Mouse (Mus musculus): Measurements from ENCODE around the gene Syt16.

The Syt16 gene

DNA sequence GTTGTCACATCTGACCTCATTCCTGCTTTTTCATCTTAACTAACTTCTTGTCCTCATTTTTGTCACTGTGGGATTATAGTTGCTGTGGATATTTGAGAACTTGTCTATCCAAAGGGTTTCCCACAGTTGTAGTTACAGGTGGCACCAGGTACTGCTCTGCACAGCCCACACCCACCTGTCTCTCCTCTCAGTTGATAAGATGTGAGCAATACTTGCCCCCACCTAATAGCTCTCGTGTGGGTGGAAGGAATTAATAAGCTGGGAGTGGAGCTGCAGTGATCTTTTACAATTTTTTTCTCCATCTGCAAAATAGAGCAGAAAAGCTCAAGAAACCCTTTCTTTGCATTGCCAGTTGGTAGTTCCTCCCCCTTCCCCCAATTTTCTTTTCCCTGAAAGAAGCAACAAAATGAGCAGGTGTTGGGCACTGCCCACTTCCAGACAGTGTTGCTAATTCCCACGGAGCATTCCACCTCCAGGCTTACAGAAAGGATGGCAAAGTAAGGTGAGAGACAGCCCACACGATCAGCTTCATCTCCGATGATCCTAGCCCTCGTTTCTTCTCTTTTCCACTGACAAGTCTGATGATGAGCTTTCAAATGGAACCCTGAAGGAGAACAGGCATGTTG lies 218.8 kb downstream of the Syt16 start:
- DNase-seq (ENCODE audit: low read depth, low spot score), result no peak

DNA sequence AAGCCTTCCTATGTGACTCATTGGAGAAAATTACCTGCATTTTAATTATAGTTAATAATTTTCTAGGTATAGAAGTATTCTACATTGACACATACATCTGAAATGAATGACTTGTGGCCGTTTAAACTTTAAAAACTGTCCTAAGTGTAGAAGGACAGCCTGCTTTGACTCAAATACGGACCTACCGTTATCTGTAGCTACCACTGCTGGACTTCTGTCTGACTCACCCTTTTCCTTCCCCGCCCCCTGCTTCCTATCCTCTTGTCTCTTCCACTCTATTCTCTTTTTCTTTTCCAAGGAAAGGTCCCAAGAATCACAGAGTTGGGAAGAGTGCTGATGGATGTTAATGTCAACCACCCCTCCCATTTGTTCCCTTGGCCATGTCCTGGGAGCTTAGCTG lies 222.4 kb downstream of the Syt16 start:
- DNase-seq (ENCODE audit: low read depth, low spot score), result no peak

DNA sequence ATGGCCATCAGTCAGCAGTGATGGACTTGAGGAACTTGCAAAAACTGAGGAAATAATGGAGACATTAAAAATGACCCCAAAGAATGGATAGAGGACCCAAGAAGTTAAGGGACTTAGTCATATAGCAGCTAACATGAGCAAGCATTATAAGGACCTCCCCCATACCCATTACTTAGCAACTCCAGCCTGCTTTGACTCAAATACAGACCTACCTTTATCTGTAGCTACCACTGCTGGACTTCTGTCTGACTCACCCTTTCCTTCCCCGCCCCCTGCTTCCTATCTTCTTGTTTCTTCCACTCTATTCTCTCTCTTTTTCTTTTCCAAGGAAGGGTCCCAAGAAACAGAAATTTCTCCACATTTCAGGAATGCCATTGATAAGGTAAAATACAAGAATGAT lies 223.2 kb downstream of the Syt16 start:
- DNase-seq (ENCODE audit: low read depth, low spot score), result no peak

DNA sequence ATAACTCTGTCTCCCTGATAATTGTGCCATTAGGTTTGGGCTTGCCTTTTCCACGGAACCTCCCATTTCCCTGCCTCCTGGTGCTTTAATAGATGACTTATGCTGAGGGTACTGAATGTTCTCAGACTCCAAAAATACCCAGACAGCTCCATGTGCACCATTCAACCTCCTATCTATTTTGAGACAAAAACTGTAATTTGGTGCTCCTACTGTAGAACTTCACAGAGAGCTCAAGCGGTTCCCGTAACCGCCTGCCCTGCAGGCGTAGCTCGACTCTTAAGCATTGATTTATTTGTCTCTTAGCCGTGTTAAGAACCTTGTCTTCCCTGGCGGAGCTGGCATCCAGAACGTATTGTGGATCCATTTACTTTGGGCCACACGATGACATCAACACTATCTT lies 233.3 kb downstream of the Syt16 start:
- DNase-seq (ENCODE audit: low read depth, low spot score), result no peak

DNA sequence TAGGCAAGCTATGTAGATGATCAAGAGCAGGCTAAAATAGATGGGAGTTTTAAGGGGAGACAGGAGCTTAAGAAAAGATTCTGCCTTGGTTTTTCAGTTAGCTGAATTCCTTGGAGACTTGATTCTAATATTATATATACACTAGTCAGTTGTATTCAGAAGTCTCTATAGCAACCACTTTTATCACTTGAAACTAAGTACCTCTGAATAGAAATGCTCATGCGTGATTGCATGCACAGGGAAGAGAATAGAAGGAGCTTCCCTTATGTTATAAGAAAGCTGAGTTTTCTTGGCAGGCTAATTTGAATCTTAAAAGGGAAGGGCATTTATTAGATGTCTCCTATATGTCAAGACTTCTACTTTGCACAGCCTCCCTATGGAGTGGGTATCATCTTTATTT lies 235.4 kb downstream of the Syt16 start:
- DNase-seq (ENCODE audit: low read depth, low spot score), result peak; percentile 37

DNA sequence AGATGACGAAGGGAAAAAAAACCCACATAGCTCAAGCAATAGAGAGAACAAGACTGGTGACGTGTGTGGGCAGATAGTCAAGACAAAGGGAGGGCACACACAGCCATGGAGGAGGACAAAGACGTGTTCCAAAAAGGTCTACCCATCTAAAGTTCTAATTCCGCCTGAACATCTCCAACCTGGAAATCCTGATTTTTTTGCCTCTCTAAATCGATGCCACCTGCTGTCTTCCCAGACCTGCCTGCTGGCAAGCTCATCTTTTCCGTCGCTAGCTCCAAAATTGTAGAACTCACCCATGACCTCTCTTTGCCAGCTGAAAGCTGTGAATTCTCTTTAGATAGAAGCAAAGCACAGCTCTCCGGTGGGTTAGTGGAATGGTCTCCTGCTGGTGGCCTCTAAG lies 238.7 kb downstream of the Syt16 start:
- DNase-seq (ENCODE audit: low read depth, low spot score), result no peak

DNA sequence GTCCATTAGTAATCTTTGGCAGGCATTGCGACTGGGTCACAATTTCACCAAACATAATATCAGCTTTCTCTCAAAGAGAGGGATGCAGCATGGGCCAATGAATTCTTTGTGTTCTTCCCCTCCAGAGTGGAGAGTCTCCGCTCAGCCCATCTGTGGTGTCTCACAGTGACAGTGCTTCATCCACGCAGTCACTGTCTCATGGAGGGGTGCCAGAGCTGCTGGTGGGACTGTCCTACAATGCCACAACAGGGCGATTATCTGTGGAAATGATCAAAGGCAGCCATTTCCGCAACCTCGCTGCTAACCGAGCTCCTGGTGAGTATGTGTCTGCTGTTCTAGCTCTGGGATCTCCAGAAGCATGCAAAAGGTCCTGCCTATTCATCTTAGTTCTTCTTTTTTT lies 240.6 kb downstream of the Syt16 start:
- peak; percentile 22 for DNase-seq (ENCODE audit: low read depth, low spot score)

DNA sequence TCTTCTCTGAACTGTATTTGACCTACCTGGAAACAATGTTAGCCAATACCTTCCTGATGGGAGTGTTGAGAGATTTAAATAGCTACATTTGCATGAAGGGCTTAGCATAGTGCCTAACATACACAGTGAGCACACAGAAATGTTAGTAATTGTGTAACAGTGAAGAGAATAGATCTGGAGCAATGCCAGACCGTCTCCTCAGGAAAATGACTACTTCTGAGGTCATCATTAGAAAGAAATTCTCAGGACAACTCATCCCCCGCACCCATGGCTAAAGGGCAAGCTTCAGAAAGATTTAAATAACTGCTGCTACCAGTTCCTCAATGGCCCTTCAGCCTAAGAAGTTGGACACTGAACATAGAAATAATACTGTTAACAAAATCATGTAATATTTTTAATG lies 241.3 kb downstream of the Syt16 start:
- DNase-seq (ENCODE audit: low read depth, low spot score), result no peak

DNA sequence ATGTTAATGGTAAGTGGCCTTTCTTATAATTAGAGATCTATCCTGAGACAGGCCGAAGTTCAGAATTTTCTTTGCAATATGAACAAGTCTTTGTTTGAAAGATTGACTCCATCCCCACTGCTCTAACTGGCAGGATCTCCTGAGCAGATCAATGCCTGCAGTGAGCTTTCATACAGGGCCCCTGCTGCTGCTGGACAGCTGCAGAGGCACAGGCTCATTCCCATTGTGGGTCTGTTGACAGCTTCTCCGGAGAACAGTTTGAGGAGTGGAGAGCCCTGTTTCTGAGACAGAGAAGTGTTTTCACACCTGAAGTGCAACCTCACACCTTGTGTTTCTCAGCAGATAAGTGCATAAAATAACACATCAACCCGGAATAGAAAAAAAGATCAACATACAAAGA lies 267.4 kb downstream of the Syt16 start:
- DNase-seq (ENCODE audit: low read depth, low spot score), result no peak

DNA sequence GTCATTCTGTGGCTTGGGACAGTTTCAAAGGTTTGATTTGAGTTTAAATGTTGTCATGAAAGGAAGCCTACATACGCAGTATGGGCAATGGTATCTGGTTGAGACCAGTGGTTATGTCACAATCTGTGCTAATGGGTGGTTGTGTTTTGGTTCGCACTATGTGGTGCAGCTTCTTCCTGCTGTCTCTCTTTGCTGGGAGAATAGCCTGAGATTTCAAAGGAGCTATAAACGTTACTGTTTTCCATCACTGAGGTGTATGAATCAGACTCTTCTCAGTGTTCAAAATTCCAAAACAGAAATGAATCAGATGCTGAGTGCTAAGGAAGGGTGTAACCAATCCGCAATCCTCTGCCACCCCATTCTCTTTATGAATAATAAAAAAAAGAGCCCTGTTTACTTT lies 269.6 kb downstream of the Syt16 start:
- DNase-seq (ENCODE audit: low read depth, low spot score), result no peak

DNA sequence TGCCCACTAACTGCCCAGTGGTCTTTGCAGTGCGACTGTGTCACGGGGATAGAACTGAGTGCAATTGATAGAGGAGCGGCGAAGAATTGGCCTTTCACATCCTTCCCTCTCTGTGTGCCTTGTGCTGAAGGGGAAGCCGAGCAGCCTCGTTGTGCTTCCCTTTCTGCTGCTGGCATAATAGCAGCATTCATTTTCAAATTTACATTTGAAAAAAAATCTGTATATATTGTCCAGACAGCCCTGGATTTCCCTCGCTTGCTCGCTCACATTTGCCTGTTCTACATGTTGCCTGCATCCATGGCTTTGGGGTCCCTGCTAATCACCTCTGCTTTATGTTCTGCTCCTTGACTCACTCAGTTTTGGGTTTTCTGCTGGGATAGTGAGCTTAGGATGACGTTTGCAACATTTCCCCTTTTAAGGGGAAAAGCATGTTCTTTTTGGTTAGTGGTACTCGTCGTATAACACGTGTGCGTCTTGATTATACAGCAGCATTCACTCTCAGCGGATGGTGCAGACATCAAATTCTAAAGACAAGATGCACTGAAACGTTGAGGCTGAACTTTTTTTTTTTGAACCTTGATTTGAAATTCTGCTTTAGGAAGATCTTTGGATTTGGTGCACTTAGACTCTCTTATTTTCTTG lies 271.3 kb downstream of the Syt16 start:
- DNase-seq (ENCODE audit: low read depth, low spot score), result no peak

DNA sequence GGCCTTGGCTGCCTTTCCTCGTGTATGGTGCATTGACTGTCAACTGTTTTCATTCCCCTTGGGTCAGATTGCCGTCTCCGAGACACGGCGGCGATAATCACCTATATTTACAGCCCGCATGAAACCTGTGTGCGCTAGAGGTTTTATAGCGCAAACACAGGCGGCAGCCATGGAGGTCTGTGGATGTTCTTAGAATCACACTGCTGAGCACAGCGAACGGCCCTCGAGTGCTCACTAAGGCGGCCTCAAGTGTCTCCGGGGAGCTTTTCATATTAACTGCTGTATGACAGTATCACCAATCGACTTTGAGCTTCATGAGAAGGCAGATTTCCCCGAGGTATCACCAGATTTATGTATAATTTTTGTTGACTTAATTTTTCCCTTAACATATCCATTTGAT lies 275.1 kb downstream of the Syt16 start:
- DNase-seq (ENCODE audit: low read depth, low spot score), result no peak

DNA sequence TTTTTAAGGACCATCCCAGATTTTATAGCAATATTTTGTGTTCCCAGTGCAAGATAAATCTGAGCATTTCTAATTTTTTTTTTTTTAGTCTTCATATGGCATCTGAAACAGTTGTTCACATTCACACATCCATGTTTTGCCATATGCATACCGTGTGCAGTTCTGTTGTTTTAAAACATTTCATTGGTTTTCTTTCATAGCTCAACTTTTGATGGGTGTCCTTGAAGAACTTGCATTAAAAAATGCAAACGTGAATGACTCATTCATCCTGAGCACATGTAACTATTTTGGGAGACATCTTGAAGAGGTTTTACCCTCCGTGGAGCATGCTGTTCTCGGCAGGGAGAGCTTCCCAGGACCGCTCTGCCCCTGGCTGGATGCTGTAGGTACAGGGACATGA lies 279.8 kb downstream of the Syt16 start:
- DNase-seq (ENCODE audit: low read depth, low spot score), result no peak

DNA sequence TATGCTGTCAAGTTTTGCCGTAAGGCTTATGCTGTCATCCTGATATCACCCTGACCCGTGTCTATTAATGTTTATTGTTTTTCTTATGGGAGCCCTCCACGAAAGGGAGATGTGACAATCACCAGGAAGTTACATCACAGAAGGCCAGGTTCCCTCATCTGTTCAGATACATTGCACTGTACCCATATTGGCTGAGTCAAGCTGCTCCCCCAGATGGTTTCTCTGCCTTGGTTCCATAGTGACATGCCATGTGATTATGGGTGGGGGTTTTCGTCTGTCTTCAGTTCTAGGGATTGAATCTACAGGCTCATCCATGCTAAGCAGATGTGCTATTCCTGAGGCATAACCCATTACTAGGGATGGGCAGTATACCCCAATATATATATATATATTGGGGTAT lies 283.9 kb downstream of the Syt16 start:
- no peak for DNase-seq (ENCODE audit: low read depth, low spot score)

DNA sequence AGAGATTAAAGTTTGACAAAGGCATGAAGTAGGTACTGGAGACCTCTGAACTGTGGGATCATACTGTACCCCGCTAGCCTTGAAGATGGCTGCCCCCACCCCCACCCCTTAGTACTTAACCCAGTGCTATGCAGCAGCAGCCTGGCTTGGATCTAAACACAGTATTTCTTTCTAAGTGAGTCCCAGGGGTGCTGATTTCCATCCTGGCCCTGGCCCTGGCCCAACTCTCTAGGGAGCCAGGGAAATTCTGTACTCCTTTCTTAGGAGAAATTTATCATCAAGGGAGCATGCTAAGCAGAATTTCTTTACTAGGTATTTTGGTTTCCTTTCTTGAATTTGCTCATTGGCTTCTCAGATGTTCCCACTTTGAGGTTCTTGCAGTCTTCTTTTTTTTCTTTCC lies 285.4 kb downstream of the Syt16 start:
- no peak for DNase-seq (ENCODE audit: low read depth, low spot score)

DNA sequence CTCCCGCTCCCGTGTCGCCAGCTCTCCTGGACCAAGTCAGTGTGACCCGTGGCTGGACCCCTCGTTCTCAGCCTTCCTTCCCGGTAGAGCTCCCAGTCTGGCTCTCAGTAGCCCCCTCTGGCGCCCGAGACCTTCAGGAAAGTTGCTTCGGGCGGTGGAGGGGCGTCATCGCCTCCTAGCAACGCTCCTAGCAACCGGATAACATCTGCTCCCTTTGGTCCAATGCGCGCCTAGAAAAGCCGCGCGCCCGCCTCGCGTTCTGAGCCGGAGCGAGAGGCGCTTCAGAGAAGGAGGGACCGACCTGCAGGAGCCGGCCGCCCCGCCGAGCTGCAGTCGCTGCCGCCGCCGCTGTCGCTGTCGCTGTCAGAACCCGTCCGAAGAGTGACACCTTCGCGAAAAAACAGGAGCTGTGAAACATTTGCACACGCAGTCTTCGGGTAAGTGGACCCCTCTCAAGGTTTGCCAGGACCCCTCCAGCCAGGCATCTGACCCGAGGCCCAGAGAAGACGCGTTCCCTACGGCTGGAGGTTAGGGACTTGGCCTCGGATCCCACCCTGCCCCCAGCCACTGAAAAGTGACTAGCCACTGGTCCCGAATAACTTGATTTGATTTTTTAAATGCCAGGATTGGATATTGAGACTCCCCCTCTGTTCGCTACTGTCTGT lies 286.7 kb downstream of the Syt16 start:
- peak; percentile 86 for DNase-seq (ENCODE audit: low read depth, low spot score)

DNA sequence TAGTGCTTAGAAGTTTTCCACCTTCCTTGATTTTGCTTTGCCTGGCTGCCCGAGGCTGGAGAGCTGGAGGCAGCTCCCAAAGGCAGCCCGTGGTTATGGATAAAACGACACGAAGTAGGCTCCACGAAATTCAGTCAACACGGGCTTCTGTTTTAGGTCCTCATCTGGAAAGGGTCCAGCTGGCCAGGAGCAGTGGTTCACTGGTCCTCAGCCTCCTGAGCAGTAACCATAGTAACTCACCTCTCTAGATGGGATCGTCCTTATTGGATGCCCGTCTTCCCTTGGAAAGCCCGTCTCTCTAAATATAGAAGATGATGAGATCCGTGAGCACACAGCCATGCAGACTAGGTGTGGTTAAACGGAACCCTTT lies 287.2 kb downstream of the Syt16 start:
- DNase-seq (ENCODE audit: low read depth, low spot score), result no peak

DNA sequence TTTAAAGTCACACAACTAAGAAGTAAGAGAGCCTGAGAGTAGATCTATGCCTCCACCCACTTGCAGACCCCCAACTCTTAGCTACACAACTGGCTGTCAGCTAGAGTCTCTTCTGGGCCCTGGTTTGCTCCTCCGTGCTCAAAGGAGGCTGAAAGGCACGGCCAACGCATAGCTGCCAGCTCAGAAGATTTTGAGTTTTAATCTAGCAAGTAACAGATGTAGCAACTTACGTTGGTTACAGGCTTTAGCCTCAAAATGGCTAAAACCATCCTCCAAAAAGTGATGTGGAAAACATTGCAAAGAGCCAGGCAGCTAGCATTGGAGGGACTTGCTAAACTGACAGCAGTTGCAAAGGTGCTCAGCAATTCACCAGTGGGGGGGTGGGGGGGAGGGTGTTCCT lies 293.5 kb downstream of the Syt16 start:
- DNase-seq (ENCODE audit: low read depth, low spot score), result no peak

DNA sequence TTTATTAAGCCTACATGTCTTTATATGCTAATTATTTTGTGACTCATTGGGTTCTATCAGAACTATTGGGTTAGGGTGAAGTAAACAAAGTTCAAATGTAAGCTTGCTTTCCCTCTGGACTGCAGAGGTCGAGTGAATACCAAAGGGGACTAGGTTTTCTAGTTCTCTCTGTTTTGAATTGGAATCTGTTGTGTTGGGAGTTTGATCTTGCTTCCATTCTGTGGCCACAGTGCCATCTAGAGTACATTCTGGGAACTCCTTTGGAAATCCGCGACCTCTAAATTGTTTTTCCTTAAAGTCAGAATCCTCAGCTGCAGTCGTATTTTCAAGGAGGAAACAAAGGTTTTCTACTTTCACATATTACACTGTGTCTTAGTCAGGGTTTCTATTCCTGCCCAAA lies 296.2 kb downstream of the Syt16 start:
- no peak for DNase-seq (ENCODE audit: low read depth, low spot score)

DNA sequence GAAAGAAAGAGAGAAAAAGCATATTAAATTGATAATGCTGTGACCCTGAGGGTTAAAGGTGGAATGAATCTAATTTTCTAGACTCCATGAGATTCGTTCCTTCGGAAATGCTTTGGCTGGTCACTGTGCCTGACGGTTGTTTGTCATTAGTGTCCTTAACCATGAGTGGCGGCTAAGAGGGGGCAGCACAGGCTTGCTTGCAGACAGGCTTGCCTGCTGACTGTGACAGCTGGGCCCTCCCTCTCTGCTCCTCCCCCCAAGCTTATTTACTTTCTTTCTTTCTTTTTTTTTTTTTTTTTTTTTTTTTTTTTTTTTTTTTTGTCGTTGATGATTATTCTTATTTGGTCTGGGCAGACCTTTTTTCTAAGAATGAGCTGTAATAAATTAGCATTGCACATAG lies 298.9 kb downstream of the Syt16 start:
- no peak for DNase-seq (ENCODE audit: low read depth, low spot score)

DNA sequence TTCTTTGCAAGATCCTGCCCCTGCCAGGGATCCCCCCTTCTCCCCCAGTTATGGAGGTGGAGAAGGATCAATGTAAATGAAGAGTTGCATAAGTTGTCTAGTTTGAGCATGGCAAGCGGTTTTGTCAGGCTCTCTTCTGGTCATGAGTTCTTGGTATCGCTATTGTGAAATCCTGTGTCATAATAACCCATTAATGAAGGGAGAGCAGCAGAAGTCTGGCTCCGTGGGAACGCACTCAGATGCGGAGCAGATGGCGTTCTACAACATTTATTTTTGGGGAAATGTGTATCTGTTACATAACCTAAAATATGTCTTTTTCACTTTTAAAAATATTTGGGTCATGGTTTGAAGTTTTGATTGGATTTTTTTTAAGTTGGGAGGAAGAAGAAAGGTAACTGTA lies 304.1 kb downstream of the Syt16 start:
- no peak for DNase-seq (ENCODE audit: low read depth, low spot score)

DNA sequence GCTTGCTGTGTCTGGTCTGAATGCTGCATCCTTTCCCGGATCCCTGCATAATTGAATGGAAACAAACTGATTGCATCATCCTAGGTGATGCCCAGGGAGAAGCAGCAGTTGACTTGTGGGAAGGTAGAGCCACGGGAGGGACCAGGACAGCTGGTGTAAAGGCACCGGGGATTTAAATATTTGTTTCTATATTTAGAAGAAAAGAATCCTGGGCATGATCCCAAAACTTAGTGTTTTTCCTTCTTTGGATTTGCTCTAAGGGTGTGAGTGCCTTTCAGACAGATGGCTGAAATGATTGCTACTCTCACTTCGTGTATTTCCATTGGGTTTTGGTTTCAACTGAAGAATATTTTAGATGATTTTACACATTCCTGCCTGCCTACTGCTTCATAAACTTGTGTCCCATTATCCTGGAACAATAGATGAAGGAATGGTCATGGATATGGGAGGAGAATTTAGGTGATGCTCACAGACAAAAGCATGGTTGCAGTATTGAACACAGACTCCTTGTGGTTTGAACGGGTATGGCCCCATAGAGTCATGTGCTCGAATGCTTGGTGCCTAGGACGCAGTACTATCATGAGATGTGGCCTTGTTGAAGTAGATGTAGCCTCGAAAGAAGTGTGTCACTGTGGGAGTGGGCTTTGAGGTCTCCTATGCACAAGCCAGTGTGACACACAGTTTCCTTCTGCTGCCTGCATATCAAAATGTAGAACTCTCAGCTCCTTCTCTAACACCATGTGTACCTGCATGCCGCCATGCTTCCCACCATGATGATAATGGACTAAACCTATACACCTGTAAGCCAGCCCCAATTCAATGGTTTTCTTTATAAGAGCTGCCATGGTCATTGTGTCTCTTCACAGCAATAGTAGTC lies 306.2 kb downstream of the Syt16 start:
- DNase-seq (ENCODE audit: low read depth, low spot score), result peak; percentile 56

DNA sequence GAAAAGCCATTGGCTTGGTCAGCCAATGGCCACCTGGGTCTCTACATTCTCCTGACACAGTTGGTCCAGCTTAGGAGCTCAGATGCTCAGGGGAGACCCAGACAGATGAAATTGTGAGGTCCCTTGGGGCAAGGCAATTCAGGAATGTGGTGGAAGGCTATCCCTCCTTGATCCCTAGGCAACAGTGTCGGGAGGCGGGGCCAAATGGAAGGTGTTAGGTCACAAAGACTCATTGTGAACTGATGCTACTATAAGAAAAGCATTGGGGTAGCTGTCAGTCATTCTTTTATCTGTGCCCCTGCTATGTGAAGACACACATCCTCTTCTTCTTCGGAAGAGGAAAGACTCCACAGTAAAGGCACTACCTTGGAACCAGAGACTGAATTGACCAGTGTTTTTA lies 315.1 kb downstream of the Syt16 start:
- no peak for DNase-seq (ENCODE audit: low read depth, low spot score)

Data from brain, embryonic 18.5 days (tissue).